Mouse (Mus musculus) T-helper 2 cell (primary cell): Measurements from ENCODE around the gene Zbtb20.

Experiments used
- in situ Hi-C: fragments of 300-600 bp; cut with MboI, MseI; formaldehyde crosslinking; loops from one replicate; pipeline ENCODE4 v1.15.1; 2025; ENCODE audit warnings: high pct_unique_total_duplicates

Zbtb20 gene

GRCm38 (mm10) chr16:43482738-43483137 is 607.1 kb downstream of the Zbtb20 start:
- in situ Hi-C loops, result no loop called here

GRCm38 (mm10) chr16:43484400-43484799 is 608.7 kb downstream of the Zbtb20 start:
- in situ Hi-C loops, result no loop called here

- in situ Hi-C loops, result no loop called here
Measured at GRCm38 (mm10) chr16:43489362-43489761, 613.7 kb downstream of the Zbtb20 start.

- in situ Hi-C loops, result no loop called here
Measured at GRCm38 (mm10) chr16:43489984-43490383, 614.3 kb downstream of the Zbtb20 start.

- in situ Hi-C loops, result no loop called here
Measured at GRCm38 (mm10) chr16:43492863-43493262, 617.2 kb downstream of the Zbtb20 start.

GRCm38 (mm10) chr16:43493596-43494385 is 618.1 kb downstream of the Zbtb20 start:
- in situ Hi-C loops, result no loop called here

GRCm38 (mm10) chr16:43495175-43495818 is 619.6 kb downstream of the Zbtb20 start:
- in situ Hi-C loops, result no loop called here

GRCm38 (mm10) chr16:43497093-43497492 is 621.4 kb downstream of the Zbtb20 start:
- in situ Hi-C loops, result no loop called here

- in situ Hi-C loops, result no loop called here
Measured at GRCm38 (mm10) chr16:43500132-43500853, 624.6 kb downstream of the Zbtb20 start.

GRCm38 (mm10) chr16:43501284-43501683 is 625.6 kb downstream of the Zbtb20 start:
- in situ Hi-C loops, result no loop called here

- in situ Hi-C loops, result no loop called here
Measured at GRCm38 (mm10) chr16:43502339-43503009, 626.8 kb downstream of the Zbtb20 start.

- in situ Hi-C loops, result no loop called here
Measured at GRCm38 (mm10) chr16:43503010-43503635, 627.4 kb downstream of the Zbtb20 start.

GRCm38 (mm10) chr16:43503636-43504010 is 627.9 kb downstream of the Zbtb20 start:
- in situ Hi-C loops, result no loop called here

GRCm38 (mm10) chr16:43504151-43504550 is 628.5 kb downstream of the Zbtb20 start:
- in situ Hi-C loops, result no loop called here

GRCm38 (mm10) chr16:43504556-43504955 is 628.9 kb downstream of the Zbtb20 start:
- in situ Hi-C loops, result no loop called here

- in situ Hi-C loops, result no loop called here
Measured at GRCm38 (mm10) chr16:43505314-43505950, 629.8 kb downstream of the Zbtb20 start.

GRCm38 (mm10) chr16:43506189-43506751 is 630.6 kb downstream of the Zbtb20 start:
- in situ Hi-C loops, result no loop called here

- in situ Hi-C loops, result no loop called here
Measured at GRCm38 (mm10) chr16:43506771-43507405, 631.2 kb downstream of the Zbtb20 start.

GRCm38 (mm10) chr16:43508166-43508998 is 632.7 kb downstream of the Zbtb20 start:
- in situ Hi-C loops, result no loop called here
